In the genomic region with DNA sequence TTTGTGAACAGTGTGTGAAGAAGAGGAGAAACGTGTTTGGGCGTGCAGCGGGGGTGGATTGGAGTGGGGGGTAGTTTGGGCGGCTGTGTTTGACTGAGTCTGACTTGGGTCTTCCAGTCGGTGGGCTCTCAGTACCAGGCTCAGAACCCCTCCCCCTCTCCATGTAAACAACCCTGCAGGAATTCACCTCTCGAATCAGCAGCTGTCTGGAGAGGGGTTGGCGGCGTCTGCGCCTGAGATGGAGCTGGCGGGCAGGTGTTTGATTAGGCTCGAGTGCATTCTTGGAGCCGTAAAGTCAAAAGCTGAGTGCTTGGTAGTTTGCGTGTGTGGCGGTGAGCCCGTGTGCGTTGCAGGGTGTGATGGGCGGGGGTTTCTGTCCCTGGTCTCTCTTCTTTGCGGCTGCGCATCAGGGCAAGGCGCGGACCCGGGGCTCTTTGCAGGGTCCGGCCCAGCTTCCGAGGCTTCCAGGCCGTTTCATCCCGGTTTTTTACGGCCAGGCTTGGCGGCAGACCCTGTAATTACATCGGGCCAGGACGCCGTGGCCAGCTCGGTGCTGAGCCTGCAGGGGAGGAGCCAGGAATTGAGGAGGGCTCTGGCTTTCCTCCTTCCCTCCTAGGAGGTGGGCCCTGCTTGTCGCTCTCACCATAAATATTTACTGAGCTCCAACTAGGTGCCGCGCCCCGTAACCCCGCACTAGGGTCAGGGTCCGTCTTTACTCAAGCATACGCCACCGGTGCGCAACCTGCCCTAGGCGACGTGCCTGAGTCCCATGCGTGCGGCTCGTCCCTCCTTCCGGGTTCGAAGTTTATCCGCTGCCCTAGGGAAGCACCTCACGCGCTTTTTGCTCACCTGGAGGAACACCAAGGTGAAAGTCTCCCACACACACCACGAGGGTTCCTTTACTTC, we compare ENCODE assay signal across 8 mouse cellular contexts. TPM values are rescaled to one million over a fixed set of nuclear protein-coding genes. Genes with fewer than 3 reads are reported as not detected.
A peak's percentile ranks its signal among the peaks of the same experiment; 100 is the strongest.
DNase-seq lines count a peak whose midpoint lies in the region; ATAC-seq and TF ChIP-seq lines count a peak whose summit lies in the region.

Gene Efna1, minus strand, starts transcription at position 537 of the 906 bp plus-strand sequence.

- ATAC-seq in liver, postnatal 0 days, result peak; percentile 74
- peak; percentile 45 for ATAC-seq in neural tube, embryonic 15.5 days (ENCODE audit: low FRiP score)
- ATAC-seq in activated CD4-positive, CD25-positive, alpha-beta regulatory T cell, adult 4 months, result no peak

- peak; percentile 69 to 72 for DNase-seq in urinary bladder, adult 18-20 months (ENCODE audit: low spot score in 2 of 2)
- DNase-seq in urinary bladder, postnatal 10 days (ENCODE audit: low spot score), result no peak
- peak; percentile 84 to 86 for DNase-seq in heart, adult 9 months (ENCODE audit: low spot score in 2 of 2)
- peak; percentile 87 to 92 for DNase-seq in kidney, adult 8-10 months
- DNase-seq in liver, postnatal 0 days, result peak; percentile 78

- no peak for TF ChIP-seq POLR2A in cortical plate, adult 2 months (IDR thresholded peaks at IDR 0.05; ENCODE audit: extremely low read depth, insufficient read depth, low read length)

- H3K4me2 ChIP-seq in liver, postnatal 0 days (ENCODE audit: low read depth, low read length), result peak within 1 kb of the TSS; percentile 73
- peak within 1 kb of the TSS; percentile 89 for H3K4me2 ChIP-seq in neural tube, embryonic 15.5 days

- TF ChIP-seq CTCF in cortical plate, adult 2 months (IDR thresholded peaks at IDR 0.05; ENCODE audit: extremely low read depth, insufficient read depth, low read length), result no peak
- TF ChIP-seq CTCF in liver, postnatal 0 days (IDR thresholded peaks at IDR 0.05; ENCODE audit: low read depth), result no peak

- H3K9me3 ChIP-seq in liver, postnatal 0 days (ENCODE audit: low read length), result no peaks in the 10 kb centered on the region
- no peaks in the 10 kb centered on the region for H3K9me3 ChIP-seq in neural tube, embryonic 15.5 days (replicated peaks)

- TF ChIP-seq EP300 in liver, postnatal 0 days (IDR thresholded peaks at IDR 0.05; ENCODE audit: low read depth), result peak; percentile 71

- peak within 1 kb of the TSS; percentile 63 for H3K27ac ChIP-seq in cortical plate, adult 2 months (ENCODE audit: insufficient read depth, low read length)
- H3K27ac ChIP-seq in liver, postnatal 0 days (ENCODE audit: low read depth), result peak within 1 kb of the TSS; percentile 94
- peak within 1 kb of the TSS; percentile 72 for H3K27ac ChIP-seq in neural tube, embryonic 15.5 days (replicated peaks)

- H3K36me3 ChIP-seq in liver, postnatal 0 days (replicated peaks; ENCODE audit: insufficient read depth, low read length), result 0 out of 2 replicates have a peak, but pooled peaks cover 3% of the 10 kb centered on the region
- no peaks in the 10 kb centered on the region for H3K36me3 ChIP-seq in neural tube, embryonic 15.5 days

- WGBS in liver, postnatal 0 days (ENCODE audit: insufficient replicate concordance), result 1% methylated on average over 52 of the region's 52 CpGs
- under 1% methylated on average over 52 of the region's 52 CpGs for WGBS in neural tube, embryonic 15.5 days

- peaks cover 2% of the 10 kb centered on the region; the same call in 1 of the 2 replicates for H3K4me1 ChIP-seq in cortical plate, adult 2 months (ENCODE audit: control insufficient read depth, insufficient read depth, low read length)
- H3K4me1 ChIP-seq in liver, postnatal 0 days (ENCODE audit: insufficient read depth), result peaks cover 12% of the 10 kb centered on the region
- H3K4me1 ChIP-seq in neural tube, embryonic 15.5 days, result peaks cover 43% of the 10 kb centered on the region

- H3K27me3 ChIP-seq in liver, postnatal 0 days (ENCODE audit: insufficient read depth, low read length), result peaks cover 26% of the 10 kb centered on the region
- H3K27me3 ChIP-seq in neural tube, embryonic 15.5 days (replicated peaks), result peaks cover 15% of the 10 kb centered on the region

- peak within 1 kb of the TSS; percentile 53 for H3K4me3 ChIP-seq in cortical plate, adult 2 months (ENCODE audit: insufficient read depth, low read length)
- peak within 1 kb of the TSS; percentile 57 for H3K4me3 ChIP-seq in liver, postnatal 0 days (ENCODE audit: low read depth, low read length)
- H3K4me3 ChIP-seq in neural tube, embryonic 15.5 days (replicated peaks), result peak within 1 kb of the TSS; percentile 44

- peak within 1 kb of the TSS; percentile 74 for H3K9ac ChIP-seq in liver, postnatal 0 days (replicated peaks)
- H3K9ac ChIP-seq in neural tube, embryonic 15.5 days (replicated peaks), result peak within 1 kb of the TSS; percentile 51

RNA-seq across cellular contexts. Expression of gene Efna1, which starts in this region (rescaled TPM):
- 11.7 and 12.7 TPM in 2 replicates for polyA plus RNA-seq in cortical plate, adult 2 months (2012; rRNA removed)
- polyA plus RNA-seq in liver, postnatal 0 days (2015; fragmentation: Nextera tagmentation; extraction: Ambion mirVana), result 22.1 and 27.8 TPM in 2 replicates
- 9.7 and 16.5 TPM in 2 replicates for polyA plus RNA-seq in neural tube, embryonic 15.5 days (2015; fragmentation: Nextera tagmentation; extraction: Ambion mirVana)
- not detected for polyA plus RNA-seq in activated CD4-positive, CD25-positive, alpha-beta regulatory T cell, adult 4 months (2017; shearing (Covaris generic))

Comparison
In these comparisons a context has a peak if more than half of its experiments do, and no peak if none do; other contexts are left out.
1. RNA of gene Efna1 (polyA plus RNA-seq): 22.1 to 27.8 TPM in liver, postnatal 0 days, 11.7 to 12.7 TPM in cortical plate, adult 2 months and 9.7 to 16.5 TPM in neural tube, embryonic 15.5 days; not detected in activated CD4-positive, CD25-positive, alpha-beta regulatory T cell, adult 4 months; every median in the first group is over 10 times any median in the second.
2. Peak in every context shown above with its lines, with median percentiles within 50 percentile points of each other: H3K27ac ChIP-seq and H3K4me3 ChIP-seq.